9 mouse cellular contexts compared by ENCODE assay signal in the genomic region with DNA sequence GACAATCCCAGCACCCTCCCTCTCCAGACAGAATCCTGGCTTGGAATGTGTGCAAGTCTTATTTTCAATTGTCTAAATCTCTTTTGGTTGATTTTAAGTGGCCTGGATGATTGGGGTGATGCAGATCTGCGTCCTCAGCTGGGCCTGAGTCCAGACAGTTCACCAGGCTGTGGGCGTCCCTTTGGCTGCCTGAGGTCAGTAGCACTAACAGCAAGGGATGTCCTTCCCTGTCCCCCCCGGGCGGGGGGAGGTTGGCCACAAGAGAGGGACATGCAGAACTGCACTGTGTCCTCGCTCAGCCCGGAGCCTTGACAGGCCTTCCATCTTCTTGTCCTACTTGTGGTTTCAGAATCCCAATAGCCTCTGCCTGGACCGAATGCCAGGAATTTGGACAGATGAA. TPM values are rescaled to one million over a fixed set of nuclear protein-coding genes. Genes with fewer than 3 reads are reported as not detected.
DNase-seq lines count a peak whose midpoint lies in the region; ATAC-seq and TF ChIP-seq lines count a peak whose summit lies in the region.
"Had no signal": no experiment of that assay in that cellular context is flagged by ENCODE, and none has a peak within 500 bp of the region (broad histone marks: within the 10 kb centered on the region; RNA-seq: fewer than 3 reads in every experiment).

No protein-coding gene starts in this region.

- ATAC-seq in kidney, embryonic 16.5 days (ENCODE audit: low FRiP score, low TSS enrichment): 0 out of 2 replicates have a peak, but pooled peaks have one; percentile 36
- 0 out of 2 replicates have a peak, but pooled peaks have one; percentile 25 for ATAC-seq in neural tube, embryonic 14.5 days (ENCODE audit: low read depth)

- no peak for TF ChIP-seq POLR2A in lung, adult 2 months (IDR thresholded peaks at IDR 0.05; ENCODE audit: borderline replicate concordance, extremely low read depth, low read depth, low read length)

- H3K36me3 ChIP-seq in kidney, embryonic 16.5 days (ENCODE audit: insufficient read depth, low read length): no peaks in the 10 kb centered on the region
- H3K36me3 ChIP-seq in neural tube, embryonic 14.5 days (ENCODE audit: control insufficient read depth, insufficient read depth, low read length): no peaks in the 10 kb centered on the region

- no peak overlapping the region for H3K4me2 ChIP-seq in kidney, embryonic 16.5 days (replicated peaks; ENCODE audit: low read depth, low read length)
- no peak overlapping the region for H3K4me2 ChIP-seq in neural tube, embryonic 14.5 days (ENCODE audit: low read depth, low read length)
- H3K4me2 ChIP-seq: forebrain, embryonic 13.5 days had no signal

- no peak for TF ChIP-seq CTCF in lung, adult 2 months (IDR thresholded peaks at IDR 0.05; ENCODE audit: insufficient read depth, low read length)

- no peak overlapping the region for H3K9ac ChIP-seq in kidney, embryonic 16.5 days (replicated peaks; ENCODE audit: low read length)
- H3K9ac ChIP-seq in neural tube, embryonic 14.5 days (replicated peaks; ENCODE audit: low read depth, low read length): no peak overlapping the region
- H3K9ac ChIP-seq: forebrain, embryonic 13.5 days had no signal

- DNase-seq in lung, adult 18-20 months: peak; percentile 61 to 70
- DNase-seq in lung, adult 2 months: no peak
- DNase-seq in adrenal gland, postnatal 36 days: peak; percentile 92
- no peak for DNase-seq in spleen, postnatal 10 days (ENCODE audit: low spot score in 2 of 2)
- no peak for DNase-seq in gastrocnemius, adult 18-20 months (ENCODE audit: low spot score)
- DNase-seq: right cerebral cortex, adult 18-20 months had no signal

- H3K27me3 ChIP-seq in kidney, embryonic 16.5 days (ENCODE audit: insufficient read depth, low read length): no peaks in the 10 kb centered on the region
- no peaks in the 10 kb centered on the region for H3K27me3 ChIP-seq in neural tube, embryonic 14.5 days (ENCODE audit: control insufficient read depth, insufficient read depth, low read length)
- H3K27me3 ChIP-seq: forebrain, embryonic 13.5 days had no signal

- H3K9me3 ChIP-seq in kidney, embryonic 16.5 days (ENCODE audit: low read length): no peaks in the 10 kb centered on the region
- H3K9me3 ChIP-seq in neural tube, embryonic 14.5 days (ENCODE audit: control insufficient read depth, low read length): no peaks in the 10 kb centered on the region
- H3K9me3 ChIP-seq: forebrain, embryonic 13.5 days had no signal

- H3K4me1 ChIP-seq in lung, adult 2 months (ENCODE audit: control insufficient read depth, insufficient read depth, low read length): peaks cover 5% of the 10 kb centered on the region
- peaks cover 4% of the 10 kb centered on the region; the same call in 1 of the 2 replicates for H3K4me1 ChIP-seq in kidney, embryonic 16.5 days (ENCODE audit: insufficient read depth, low read length)
- H3K4me1 ChIP-seq in neural tube, embryonic 14.5 days (ENCODE audit: control insufficient read depth, insufficient read depth, low read length): no peaks in the 10 kb centered on the region

- WGBS in lung, adult 2 months: 64% methylated on average over 7 of the region's 7 CpGs
- 75% methylated on average over 7 of the region's 7 CpGs for WGBS in kidney, embryonic 16.5 days
- WGBS in neural tube, embryonic 14.5 days: 51% methylated on average over 7 of the region's 7 CpGs

- H3K4me3 ChIP-seq in lung, adult 2 months (replicated peaks; ENCODE audit: extremely low read depth, low read depth, low read length): no peak overlapping the region
- H3K4me3 ChIP-seq in kidney, embryonic 16.5 days (ENCODE audit: low read length): no peak overlapping the region
- H3K4me3 ChIP-seq in neural tube, embryonic 14.5 days (ENCODE audit: low read depth, low read length): no peak overlapping the region
- H3K4me3 ChIP-seq: forebrain, embryonic 13.5 days had no signal

- no peak overlapping the region for H3K27ac ChIP-seq in kidney, embryonic 16.5 days (ENCODE audit: low read length)
- H3K27ac ChIP-seq in neural tube, embryonic 14.5 days (ENCODE audit: low read depth, low read length): no peak overlapping the region
- H3K27ac ChIP-seq: forebrain, embryonic 13.5 days had no signal

RNA-seq across cellular contexts. Expression of gene Hs1bp3, which starts 52.1 kb away (rescaled TPM):
- 21.7 and 25.8 TPM in 2 replicates for polyA plus RNA-seq in lung, adult 2 months (2012; rRNA removed)
- total RNA-seq in adrenal gland, postnatal 36 days (2021): 10 to 100 TPM; 12.2 to 18.8 TPM
- 20.0 and 20.8 TPM in 2 replicates for polyA plus RNA-seq in kidney, embryonic 16.5 days (2015; fragmentation: Nextera tagmentation; extraction: Ambion mirVana)
- 6.0 and 6.2 TPM in 2 replicates for polyA plus RNA-seq in neural tube, embryonic 14.5 days (2014; fragmentation: Nextera tagmentation; extraction: Ambion mirVana)
- total RNA-seq in gastrocnemius, adult 18-20 months (2021): 1 to 10 TPM; 6.8 to 7.0 TPM

Comparison
In these comparisons a context has a peak if more than half of its experiments do, and no peak if none do; other contexts are left out.
1. DNase-seq: peak in lung, adult 18-20 months (2 of 2) and adrenal gland, postnatal 36 days (2 of 2); none in lung, adult 2 months (single experiment), spleen, postnatal 10 days (0 of 2) and gastrocnemius, adult 18-20 months (single experiment).